Mouse (Mus musculus) kidney, postnatal 4 days (tissue): ENCODE data around the gene Gpr137.
A peak's percentile ranks its signal among the peaks of the same experiment; 100 is the strongest.

Experiments
- DNase-seq, 2 experiments: peaks; one replicate each; pipeline ENCODE4 v3.0.0; 2021; ENCODE audit warnings: mixed read lengths in 2 of 2

Gene Gpr137

DNA sequence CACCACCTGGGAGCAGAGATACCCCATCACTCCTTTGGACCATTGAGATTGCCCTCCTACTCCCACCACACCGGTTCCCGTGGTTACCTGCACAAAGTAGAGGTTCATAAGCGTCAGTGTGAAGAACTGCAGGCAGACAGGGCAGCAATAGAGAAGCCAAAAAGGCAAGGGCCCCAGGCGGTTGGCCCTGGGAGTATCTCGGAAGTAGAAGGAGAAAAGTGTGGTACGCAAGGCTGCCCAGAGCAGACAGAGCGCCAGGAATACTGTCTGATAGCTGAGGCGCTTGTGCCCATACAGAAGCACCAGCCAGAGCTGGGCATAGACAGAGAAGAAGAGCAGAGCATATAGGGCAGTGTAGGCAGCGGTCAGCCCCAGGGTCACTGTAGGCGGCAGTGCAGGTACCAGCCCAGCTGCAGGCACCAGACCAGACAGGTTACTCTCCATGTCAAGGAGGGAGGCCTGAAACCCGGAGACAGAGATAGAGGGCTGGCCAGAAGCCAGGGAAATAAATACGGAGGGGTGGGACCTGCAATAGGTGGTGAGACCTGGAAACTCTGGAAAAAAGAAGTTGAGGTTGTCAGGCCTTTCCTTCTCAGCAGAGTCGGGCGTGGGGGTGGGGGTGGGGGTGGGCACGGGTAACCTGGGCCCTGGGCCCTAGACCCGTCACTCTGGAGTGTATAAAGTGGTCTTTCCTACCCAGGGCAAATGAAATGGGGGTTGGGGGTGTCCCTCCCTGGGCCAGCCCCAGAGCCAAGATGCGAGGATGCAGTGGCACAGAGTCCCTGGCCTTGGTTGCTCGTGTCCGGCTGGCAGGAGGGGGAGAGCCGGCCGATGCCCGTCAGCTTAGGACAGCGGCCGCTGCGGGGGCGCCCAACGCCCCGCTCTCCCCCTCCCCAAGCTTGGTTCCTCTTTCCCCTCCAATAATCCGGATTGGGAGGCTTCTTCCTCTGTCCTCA lies 1.6 kb downstream of the Gpr137 start:
- peak; percentile 15 to 39 for DNase-seq

GRCm38 (mm10) chr19:6939106-6940002 lies 2.9 kb downstream of the Gpr137 start:
- no peak for DNase-seq

DNA sequence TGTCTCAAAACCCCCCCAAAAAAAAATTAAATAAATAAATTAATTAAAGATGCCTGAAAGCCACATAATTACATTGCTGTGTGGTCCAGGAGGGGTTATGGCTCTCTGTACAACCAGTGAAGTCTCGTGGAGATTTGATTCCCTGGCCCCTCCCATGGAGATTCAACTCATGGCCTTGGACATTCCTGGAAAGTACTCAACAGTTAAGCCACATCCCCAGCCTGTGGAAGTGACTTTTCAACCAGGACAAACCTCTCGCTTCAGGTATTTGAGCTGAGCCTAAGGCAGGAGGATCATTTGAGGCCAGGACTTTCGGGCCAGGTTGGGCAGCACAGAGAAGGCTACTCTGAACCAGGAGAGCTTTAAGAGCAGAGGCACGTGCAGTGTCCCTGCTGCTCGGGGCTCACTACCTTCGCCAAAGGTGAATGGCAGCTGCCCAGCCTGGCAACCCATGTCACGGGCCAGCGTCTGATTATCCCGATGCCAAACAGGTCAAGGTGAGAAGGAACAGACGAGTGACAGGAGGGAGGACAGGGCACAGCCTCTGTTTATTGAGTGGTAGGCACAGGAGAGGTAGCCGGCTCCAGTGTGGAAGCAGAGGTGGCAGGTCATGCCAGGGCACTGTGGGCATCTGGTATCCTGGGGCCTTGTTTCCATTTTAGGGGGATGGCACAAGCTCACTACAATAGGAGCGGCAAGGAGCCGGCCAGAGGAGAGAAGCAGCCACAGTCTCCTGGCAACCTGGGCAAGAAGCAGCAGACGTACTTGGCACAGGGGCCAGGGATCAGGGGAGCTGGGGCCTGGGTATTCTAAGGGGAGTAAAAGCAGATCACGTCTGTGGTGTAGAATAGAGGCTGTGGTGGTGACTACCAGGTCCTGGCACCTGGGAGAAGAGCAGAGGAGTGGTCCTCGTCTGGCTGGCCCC lies 4.5 kb downstream of the Gpr137 start:
- peak in 1 of 2 experiments; percentile 15 for DNase-seq

- DNase-seq: peak; percentile 62 to 65
Measured at GRCm38 (mm10) chr19:6936299-6936698, 6.0 kb downstream of the Gpr137 start.

- no peak for DNase-seq
Measured at GRCm38 (mm10) chr19:6934195-6934977, 7.9 kb downstream of the Gpr137 start, which contains the start of gene Kcnk4. TSS of gene Kcnk4 (minus strand) at chr19:6934515.

DNA sequence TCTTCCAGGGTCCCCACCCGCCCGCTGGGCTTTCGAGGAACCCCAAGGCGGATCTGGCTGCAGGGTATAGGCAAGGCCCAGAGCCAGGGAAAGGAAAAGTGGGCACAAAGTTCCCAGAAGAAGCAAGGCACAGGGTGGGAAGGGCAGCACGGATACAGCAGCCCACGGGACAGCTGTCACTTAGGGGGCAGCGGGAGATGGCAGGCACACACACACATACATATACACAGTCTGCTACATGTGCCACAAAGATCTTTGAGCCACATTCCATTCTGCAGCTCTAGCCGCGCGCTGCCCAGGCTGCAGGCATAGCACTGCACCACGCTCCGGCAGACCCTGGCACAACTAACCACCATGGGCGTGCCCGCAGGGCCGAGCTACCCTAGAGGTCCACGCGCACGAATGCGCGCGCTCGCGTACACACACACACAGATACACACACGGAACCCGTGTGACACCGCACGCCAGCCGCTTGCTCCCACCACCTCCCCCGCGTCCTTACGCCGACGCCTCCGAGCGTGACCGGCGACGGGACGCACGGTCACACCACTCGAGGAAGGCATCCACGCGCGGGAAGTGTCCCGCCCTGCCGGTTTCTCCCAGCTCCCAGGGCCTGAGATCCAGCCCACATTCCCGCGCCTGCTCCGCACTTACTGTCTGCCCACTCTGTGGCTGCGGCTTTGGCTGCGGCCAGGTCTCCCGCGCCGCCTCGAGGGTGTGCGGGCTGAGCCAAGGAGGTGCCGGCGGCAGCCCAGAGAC lies 8.7 kb downstream of the Gpr137 start:
- peak; percentile 57 to 73 for DNase-seq

GRCm38 (mm10) chr19:6933102-6933435 lies 9.2 kb downstream of the Gpr137 start:
- DNase-seq: no peak

DNA sequence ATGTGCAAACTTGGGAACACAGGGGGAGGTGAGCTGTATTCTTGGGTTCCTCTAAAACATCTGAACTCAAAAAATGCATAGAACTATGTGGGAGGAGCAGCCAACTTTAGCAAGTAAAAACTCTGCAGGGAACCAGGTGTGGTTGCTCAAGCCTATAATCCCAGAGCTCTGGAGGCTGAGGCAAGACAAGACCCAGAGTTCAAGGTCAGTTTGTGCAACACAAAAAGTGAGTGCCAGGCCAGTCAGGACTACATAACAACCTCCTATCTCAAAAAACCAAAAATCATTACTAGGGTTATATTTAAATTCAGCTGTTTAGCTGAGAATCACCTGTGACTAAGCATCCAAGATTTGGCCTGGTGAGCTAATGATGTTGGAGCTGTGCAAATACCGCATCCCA lies 10.3 kb downstream of the Gpr137 start:
- no peak for DNase-seq

- DNase-seq: no peak
Measured at GRCm38 (mm10) chr19:6931002-6931401, 11.3 kb downstream of the Gpr137 start.

- DNase-seq: no peak
Measured at GRCm38 (mm10) chr19:6928080-6928479, 14.2 kb downstream of the Gpr137 start.

- peak; percentile 58 to 73 for DNase-seq
Measured at GRCm38 (mm10) chr19:6926559-6927255, 15.6 kb downstream of the Gpr137 start.

DNA sequence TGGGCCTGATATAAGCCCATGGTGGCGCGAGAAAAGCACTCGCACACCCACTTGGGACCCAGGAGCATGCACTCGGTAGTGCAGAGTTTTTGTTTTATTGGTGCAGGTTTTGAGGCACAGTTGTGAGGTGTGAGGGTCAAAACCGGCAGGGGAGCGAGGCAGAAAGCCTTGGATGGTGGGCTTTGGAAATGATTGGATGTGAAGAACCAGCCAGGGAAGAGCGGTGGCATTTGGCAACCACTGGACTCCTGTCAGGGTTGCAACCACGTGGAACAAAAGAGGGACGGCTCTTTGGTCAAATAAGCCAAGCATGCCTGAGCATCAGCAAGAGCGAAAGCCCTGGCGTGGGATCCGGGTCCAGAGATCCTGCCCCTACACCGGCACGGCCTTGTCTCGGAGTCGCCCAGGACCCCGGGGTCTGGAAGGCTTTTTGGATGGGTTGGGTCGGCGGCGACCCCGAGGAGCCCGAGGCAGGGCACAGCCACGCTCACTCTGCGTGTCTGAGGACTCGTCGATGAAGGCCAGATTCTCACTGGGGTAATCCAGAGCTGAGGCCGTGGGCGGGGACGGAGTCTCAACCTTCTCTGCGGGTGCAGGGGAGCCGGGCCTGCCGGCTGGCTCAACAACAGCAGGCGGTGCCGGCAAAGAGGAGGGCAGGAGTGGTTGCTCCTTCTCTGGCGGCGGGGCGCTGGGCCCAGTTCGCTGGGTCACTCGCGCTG lies 16.5 kb downstream of the Gpr137 start:
- no peak for DNase-seq

DNA sequence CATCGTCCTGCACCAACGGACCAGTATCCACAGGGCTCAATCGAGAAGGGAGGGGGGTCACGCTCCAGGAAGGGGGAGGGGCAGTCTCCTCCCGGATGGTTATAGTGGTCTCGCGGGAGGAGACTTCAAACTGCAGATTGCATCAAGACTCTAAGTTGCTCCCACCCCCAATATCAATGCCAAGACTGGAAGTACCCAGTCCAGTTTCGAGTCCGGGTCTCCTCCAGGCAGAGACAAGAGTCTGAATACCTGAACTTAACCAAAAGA lies 17.0 kb downstream of the Gpr137 start, which contains the start of gene Catsperz:
Gene Catsperz (minus strand): TSS at position 74 of the 267 bp plus-strand sequence.
- peak; percentile 49 to 75 for DNase-seq

DNA sequence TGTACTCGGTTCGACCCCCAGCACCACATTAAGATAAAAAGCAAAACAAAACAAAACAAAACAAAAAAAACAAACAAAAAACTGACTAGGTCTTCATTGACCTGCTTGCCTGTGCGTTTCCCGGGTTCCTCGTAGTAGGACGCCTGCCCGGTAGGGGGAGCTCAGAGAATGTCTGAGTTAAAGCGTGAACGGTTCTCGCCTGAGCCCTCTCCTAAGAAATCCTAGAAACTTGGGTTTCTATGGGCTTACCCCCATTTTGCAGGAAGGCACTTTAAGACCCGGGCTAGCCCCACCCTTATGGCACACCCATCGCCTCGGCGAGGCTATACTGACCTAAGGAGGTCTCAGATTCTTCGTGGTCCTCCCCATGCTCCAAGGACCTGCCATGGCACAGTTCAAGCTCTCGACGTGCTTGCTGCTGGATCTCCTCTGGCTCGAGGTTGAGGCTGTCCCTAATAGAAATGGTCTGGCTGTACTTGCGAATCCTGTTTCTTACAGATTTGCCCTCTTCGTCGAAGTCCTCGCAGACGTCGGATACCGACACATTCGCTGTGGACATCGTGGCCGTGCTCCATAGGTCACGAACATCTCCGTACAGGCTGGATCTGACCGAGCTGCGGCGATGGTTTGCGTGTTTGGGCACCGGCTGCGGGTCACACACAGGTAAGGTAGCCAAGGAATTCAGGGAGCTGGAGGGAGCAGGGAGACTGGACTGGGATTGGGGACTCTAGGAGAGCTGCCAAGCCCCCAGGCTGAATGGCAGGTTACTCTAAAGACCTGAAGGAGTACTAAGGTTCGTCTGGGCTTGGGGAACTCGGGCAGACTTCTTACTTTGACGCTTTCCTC lies 17.6 kb downstream of the Gpr137 start:
- peak; percentile 93 for DNase-seq

GRCm38 (mm10) chr19:6922901-6923735 lies 19.2 kb downstream of the Gpr137 start:
- DNase-seq: no peak

- peak; percentile 100 for DNase-seq
Measured at GRCm38 (mm10) chr19:6921647-6922567, 20.4 kb downstream of the Gpr137 start, which contains the start of gene Esrra. TSS of gene Esrra (minus strand) at chr19:6921813.
